Mouse (Mus musculus): Measurements from ENCODE around the gene Dlec1.

Gene Dlec1

DNA sequence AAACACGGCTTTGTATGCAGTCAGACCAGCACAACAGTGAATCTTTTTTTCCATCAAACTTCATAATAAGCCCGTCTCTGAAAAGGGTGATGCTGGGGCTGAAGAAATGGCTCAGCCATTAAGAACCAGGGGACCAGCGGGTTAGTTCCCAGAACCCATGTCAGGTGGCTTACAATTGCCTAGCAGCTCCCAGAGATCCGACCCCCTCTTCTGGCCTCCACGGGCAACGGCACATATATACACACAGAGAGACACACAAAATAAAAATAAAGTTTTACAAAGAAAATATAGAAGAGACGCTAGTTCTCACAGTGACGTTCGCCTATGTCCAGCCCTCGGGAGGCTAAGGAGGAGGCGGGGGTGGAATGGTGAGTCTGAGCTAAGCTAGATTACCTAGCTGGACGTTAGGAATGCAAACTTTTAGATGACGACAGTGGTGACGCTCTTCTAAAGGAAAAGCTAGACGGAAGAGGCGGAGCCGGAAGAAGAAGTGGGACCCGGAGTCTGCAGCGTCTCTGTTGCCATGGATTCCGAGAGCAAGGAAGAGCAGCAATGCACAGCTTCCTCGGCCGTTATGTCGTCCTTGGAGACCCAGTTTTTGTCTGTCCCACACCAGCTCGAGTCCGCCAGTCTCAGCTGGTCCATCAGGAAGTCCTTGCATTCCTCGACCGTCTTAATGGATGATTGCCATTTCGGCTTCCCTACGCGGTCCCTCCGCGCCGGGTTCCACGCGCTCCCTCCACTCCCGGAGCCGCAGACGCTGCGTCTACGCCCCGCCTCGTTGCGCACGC is at the start of gene Dlec1:
Dlec1 (plus strand) TSS at position 487 of the 791 bp plus-strand sequence.
- peak; percentile 86 for DNase-seq (ENCODE audit: low read depth, low spot score)

DNA sequence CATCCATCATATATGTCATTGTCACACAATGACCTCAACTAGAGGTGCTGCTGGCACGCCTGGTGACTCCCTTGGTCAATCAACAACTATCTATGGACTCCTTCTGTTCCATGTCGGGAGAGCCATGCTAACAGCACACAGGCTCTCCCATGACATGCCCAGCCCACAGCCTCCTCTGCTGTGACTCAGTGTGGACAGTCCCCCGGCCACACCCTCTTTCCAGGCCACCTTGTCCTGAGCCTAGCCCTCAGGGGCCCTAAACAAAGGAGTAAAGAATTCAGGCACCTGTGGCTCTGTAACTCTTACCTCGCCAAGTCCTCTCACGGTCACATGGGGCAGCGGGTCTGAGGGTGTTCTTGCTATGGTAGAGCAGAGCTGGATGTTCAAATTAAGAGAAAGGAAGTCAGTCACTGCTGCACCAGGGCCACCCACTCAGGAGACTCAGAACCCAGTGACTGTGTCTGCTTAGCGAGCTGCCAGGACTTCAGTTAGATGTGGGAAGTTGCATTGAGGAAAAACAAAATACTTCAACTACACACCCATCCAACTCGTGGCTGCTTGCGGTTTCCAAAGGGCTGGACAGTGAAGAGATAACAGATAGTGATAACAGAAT is 48.2 kb upstream of the Dlec1 start:
- DNase-seq (ENCODE audit: low read depth, low spot score): no peak

DNA sequence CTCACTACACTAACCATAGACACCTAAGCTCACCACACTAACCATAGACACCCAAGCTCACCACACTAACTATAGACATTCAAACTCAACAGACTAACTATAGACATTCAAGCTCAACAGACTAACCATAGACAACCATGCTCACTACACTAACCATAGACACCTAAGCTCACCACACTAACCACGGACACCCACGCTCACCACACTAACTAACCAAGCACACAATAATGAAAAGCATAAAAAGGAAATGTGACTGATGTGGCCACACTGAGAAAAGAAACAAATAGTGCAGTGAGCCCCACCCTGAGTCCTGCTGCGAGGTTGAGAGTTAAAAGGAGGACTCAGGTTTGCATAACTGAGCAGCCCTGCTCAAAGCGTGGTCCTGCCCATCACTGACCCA is 46.9 kb upstream of the Dlec1 start:
- peak; percentile 51 for DNase-seq (ENCODE audit: low read depth, low spot score)

DNA sequence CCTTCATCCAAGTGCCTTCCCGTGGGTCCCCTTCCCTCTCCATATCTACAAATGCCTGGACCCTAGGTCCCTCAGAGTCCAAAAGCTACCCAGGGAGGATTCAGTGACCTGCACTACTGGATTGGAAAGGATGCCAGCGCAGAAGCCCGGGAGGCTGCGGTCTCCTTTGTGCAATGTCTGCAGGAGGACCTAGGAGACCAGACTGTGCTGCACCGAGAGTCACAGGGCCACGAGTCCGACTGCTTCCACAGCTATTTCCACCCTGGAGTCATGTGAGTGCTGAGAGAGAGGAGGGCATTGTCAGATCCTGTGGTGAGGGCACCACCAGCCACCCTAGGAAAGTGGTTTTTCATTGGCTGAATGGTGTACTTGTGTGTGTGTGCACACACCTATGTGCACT is 44.0 kb upstream of the Dlec1 start:
- DNase-seq (ENCODE audit: low read depth, low spot score): no peak

DNA sequence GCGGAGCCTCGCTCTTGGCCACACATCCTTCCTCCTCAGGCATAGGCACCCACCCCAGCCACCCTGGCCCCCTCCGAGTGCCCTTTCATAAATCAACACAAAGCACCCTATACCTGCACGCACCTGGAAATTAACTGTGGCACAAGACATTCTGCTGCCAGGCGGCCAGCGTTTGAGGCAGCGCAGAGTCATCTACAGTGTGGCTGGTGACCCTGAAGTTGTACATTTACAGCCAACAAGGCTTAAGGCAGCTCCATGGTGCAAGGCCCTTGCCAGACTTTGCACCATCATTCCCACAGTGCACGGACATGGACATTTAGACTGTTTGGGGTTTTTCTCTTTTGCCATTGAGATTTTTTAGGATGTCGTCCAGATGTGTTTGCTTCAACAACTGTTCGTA is 41.6 kb upstream of the Dlec1 start:
- DNase-seq (ENCODE audit: low read depth, low spot score): no peak

DNA sequence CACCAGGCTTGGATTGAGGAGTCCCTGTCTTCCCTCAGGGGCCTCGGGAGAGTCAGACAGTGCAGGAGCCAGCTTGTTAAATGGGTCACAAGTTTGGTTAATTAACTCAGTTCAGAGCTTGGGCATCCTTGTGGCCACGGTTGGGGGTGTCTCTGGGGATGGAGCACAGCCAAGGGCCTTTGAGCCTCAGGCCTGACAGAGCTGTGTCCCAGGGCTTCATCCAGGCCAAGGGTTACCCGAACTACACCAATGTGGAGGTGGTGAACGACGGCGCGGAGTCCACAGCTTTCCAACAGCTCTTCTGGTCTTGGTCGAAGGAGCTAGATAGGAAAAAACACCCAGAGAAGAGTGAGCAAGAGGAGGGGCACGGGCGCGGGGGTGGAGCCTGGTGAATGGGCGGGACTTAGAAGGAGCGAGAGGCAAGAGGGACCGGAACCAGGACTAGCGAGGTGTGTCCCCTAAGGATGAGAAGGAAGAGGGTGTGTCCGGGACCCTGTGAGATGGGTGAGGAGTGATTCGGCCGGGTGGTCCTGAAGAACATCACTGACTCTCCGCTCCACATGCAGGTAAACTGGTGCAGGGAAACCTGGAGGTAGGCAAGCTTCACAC is 39.1 kb upstream of the Dlec1 start:
- DNase-seq (ENCODE audit: low read depth, low spot score): peak; percentile 30

DNA sequence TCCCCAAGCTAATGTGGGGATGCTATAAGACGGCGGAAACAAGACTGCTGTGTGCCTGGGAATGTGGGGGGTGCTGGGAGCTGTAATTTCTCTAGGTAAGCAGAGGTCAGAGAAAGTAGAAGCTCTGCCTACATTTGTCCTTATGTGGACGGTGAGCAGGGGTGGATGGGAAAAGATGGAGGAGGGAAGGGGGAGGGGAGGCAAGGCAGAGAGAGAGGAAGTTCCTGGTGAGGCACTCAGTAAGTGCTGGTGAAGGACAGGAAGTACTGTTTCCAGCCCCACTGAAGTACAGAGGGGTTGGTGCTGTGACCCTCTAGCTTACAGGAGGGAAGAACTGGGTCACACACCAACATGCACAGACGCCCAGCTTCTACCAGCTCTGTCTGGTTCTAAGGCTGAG is 38.0 kb upstream of the Dlec1 start:
- DNase-seq (ENCODE audit: low read depth, low spot score): no peak

DNA sequence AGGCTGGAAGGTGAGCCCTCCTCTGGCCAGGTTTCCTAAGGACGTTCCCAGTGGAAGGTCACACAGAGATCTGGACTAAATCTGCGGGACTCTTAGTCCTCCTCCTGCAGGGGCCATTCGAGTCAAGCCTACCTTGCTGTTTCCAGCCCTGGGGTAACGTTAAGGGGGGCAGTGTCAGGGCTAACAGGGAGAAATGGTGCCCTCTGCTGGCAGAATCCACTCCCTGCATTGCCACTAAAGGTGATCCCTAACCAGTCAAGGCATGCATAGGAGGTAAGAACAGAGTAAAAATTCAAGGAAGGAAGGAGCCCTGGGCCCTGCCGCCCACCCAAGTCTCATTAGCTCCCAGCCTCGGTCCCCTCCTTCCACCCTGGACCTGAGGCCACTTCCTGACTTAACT is 34.7 kb upstream of the Dlec1 start:
- DNase-seq (ENCODE audit: low read depth, low spot score): peak; percentile 54

DNA sequence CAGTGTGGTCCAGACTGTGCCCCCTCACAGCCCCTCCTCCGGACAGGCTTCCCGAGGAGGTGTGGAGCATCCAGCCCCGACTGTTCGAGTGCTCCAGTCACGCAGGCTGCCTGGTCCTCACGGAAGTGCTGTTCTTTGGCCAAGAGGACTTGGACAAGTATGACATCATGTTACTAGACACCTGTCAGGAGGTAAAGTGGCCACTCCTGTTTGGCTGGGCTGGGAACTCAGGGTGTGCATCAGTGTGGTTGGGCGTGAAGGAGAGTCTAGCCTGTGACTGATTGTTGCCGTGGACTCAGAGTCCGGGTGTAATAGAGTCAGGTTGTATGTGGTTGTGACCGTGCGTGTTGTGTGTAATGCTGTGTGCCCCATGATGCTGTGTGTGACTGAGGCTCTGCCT is 34.0 kb upstream of the Dlec1 start:
- no peak for DNase-seq (ENCODE audit: low read depth, low spot score)

DNA sequence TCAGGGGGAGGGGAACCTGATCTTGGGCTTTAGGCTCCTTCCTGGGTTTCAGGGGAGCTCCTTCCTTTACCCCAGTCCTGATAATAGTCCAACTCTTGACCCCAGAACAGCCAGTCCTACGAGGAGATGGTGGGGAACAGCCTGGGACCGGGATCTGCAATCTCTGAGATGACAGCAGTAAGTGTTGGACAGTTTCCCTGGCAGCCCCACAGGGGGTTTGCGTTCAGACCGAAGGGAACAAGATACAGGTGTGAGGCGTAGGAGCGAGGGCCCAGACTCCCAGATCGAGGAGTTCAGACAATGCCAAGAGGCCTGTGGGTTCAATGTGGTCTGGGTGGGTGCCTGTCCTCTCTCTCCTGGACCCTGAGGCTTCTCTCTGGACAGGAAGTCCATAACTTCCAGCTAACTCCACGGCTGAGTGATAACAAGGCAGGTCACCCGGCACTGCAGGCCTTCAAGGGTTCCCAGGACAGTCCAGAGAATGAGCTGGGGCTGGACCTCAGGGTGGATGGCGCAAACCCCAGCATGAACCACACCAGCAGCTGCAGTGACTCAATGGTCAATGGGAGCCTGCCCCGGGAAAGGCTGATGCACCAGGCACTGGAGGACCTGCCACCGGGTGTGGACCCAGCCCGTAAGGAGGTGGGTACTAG is 32.0 kb upstream of the Dlec1 start:
- no peak for DNase-seq (ENCODE audit: low read depth, low spot score)

DNA sequence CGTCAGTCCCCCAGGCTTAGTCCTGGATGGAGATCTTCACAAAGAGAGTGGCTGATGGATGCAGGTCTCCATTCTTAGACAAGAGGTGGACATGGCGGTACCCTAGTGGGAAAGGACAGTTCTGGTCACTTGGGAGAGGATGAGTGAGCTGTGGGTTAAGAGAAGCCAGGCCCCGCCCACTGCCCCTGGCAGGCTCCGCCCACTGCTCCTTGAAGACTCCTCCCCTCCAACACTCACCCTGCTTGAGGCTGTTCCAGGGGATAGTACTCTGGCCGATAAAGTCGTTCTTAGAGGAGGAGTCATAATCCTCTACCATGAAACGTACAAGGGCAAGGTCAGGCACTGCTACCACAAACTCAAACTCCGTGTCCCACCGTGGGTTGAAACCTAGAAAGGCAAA is 30.5 kb upstream of the Dlec1 start:
- no peak for DNase-seq (ENCODE audit: low read depth, low spot score)

DNA sequence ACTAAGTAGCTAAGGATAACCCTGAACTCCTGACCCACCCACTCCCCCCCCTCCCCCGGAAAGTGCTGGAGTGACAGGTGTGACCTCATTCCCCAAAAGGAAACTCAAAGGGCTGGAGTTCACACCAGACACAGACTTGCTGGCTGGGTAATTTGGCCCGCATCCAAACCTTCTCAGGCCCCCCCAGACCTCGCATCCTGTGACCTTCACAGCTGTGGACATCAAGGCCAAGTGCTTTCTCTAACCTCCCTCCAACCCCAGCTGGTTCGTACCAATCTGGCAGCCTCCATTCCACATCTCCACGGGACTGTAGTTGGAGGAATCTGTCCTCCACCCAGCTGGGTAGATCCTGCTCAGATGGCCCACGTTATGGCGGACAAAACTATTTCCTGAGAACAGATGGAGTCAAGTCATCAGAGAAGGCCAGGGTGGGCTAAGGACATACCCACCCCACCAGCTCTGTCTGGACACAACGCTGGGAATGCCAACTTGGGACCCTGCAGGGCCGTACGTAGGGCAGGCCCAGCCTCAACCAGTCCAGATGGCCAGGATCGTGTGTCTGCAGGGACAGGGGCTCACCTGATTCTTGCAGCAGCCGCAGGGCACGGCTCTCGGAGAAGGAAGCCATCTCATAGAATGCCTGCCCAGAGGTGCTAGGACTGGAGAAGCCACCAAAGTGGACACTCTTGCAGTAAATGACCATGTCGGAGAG is 28.9 kb upstream of the Dlec1 start:
- no peak for DNase-seq (ENCODE audit: low read depth, low spot score)

DNA sequence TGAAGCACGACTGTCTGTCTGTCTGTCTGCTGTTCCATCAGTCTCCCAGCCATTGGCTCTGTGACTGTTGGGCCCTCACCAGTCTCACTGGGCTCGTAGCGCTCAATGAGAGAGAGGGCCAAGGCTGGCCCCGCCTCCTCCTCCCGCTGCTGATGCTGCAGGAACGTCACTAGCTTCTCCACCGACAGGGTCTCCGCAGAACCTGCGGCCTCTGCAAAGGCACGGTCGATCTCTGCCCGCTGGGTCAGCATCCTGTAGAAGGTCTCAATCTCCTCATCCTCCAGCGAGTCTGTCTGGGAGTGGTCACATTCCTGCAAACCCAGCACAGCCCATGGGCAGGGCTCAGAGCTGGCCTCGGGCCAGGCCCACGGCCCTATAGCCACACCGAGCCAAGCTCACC is 26.6 kb upstream of the Dlec1 start:
- no peak for DNase-seq (ENCODE audit: low read depth, low spot score)

DNA sequence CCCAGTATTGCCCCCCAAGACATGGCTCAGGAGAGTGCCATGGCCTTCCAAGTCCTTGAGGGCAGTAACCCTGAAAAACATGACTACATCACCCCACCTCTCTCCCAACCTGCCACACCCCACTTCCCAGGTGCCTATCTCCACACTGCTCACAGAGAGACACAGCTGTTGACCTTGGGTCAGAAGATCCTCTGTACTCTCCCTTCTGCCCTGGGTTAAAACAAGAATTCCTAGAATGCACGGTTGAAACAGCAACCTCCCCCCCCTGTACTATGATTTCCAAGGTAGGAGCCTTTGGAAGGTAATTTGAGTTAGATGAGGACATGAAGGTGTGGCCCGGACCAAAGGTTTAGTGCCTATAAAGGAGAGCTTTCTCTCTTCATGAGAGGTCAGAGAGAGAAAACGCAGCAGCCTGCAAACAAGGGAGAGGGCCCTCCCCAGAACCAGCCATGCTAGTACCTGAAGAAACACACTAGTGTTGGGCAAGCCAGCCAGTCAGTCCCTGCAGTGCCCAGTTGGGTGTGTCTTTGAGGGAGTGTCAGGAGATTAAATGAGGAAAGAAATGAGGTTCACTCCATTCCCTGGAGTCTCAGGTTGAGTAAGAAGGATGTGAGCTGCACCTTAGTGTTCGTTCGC is 22.1 kb upstream of the Dlec1 start:
- no peak for DNase-seq (ENCODE audit: low read depth, low spot score)

DNA sequence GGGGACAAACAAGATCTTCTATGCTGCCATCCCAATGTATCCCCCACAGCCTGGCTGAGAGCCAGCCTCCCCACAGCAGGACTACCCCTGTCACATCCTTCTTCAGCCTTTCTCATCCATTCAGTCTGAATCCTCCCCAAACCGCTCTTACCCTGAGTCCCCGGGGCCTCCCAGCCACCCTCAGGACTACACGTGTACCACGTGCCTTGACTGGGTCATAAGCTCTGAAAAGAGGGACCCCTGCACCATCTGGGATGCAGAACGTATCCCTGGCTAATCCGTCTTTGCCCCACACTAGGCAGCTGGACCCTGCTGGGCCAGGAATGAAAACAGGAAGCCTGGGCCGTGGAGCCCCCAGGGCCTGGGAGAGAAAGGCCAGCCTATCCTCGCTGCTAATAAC is 20.2 kb upstream of the Dlec1 start:
- DNase-seq (ENCODE audit: low read depth, low spot score): no peak

DNA sequence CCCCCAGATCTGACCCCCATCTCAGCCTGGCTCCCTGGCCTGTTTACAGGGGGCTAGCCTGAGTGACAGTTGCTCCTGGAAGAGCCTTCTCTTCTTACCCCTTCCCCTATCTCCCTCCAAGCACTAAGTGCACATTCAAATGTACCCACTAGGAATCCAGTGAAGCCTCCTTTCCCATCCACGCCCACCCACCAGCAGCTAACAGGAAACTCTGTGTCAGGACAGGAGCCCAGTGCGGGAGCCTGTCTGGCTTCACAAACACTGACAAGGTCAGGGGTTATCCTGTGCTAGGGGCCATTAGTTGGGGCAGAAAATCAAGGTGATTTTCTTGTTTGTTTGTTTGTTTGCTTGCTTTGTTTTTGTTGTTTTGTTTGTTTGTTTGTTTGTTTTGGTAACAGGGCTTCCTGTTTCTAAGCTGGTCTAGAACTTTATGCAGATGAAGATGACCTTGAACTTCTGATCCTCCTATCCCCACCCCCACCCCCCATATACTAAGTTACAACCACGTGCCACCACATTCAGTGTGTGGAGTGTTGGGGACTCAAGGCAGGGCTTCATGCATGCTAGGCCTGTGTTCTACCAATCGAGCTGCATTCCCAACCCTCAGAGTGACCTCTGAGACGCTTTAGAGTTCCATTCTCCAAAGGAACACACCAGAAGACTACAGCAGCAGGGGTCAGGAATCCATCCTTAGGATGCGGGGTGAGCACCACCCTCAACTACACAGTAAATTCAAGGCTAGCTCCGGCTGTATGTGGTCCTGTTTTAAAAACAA is 19.4 kb upstream of the Dlec1 start:
- DNase-seq (ENCODE audit: low read depth, low spot score): no peak

DNA sequence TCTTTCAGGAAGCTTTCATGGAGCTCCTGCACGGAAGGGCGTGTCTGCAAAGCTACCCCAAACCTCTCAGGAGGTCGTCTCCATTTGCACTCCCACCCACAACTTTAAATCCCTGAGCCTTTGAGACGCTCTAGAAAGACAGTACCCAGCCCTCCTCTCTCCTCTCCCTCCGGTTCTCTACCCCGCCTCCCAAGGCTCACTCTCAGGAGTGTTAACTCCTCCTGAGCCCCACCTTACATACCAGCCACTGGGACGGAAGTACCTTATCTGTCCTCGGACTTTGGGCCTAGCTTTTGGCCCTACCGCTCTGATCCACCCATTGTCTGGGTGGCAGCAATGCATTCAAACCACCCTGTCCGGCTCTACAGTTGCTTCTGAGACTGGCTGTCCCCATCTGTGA is 18.3 kb upstream of the Dlec1 start:
- no peak for DNase-seq (ENCODE audit: low read depth, low spot score)

DNA sequence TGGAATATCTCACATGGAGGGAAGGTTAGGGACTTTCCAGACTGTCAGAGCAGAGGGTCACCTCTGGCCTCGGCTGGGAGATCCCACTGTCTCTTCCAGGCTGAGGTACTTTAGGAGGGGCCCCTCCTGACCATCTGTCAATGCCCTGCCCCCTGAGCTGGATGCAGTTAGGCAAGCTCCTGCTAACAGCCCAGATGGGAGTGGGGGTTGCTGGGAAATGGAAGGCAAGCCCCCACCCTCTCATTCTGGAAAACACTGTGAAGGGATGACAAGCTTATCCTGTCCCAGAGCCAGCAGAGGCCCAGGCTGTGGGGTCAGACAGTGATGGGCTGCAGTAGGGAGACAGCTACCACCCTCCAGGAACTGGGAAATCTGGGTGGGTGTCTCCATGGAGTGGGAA is 15.8 kb upstream of the Dlec1 start:
- no peak for DNase-seq (ENCODE audit: low read depth, low spot score)

DNA sequence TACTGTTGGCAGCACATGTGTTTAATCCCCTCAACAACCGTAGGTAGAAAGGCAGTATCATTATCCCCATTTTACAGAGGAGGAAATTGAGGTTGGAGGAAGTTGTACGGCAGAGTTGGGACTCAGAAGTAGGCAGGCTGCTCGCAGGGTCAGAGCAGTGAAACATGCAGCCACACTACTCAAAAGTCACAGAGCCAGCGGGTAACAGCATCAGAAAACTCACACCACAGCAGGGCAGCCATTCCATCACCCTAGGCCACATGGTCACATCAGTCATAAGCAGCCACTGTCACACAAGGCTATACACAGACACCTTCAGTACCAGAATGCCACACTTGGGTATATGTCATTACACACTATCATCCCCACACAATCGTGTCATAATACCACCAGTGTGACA is 15.0 kb upstream of the Dlec1 start:
- no peak for DNase-seq (ENCODE audit: low read depth, low spot score)

DNA sequence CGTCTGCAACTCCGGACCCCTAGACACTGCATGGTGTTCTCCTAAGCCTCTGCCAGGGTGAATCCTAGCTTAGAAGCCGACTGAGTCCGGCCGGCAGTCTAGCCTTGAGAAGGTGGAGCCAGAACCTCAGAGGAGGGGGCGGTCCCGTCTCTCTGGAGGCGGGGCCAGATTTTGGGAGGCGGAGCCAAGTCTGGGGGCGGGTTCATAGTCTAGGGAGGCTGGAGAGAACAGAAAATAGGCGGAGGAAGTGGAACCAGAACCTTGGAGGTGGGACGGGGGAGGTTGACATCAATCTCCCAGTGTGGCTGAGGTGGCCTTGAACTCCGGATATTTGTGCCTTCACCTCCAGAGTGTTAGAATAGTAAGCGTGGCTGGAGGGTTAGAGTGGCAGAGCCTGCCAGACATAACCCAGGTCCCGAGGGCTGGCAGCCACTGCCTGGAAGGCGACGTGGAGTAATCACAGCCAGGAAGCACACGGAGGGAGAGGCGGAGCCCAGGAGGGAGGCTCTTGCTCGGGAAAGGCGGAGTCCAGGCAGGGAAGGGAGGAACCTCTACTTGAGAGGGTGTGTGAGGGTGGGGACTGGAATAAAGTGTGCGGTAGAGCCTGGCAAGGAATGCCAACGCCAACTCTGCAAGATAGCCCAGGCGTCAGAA is 14.0 kb upstream of the Dlec1 start:
- DNase-seq (ENCODE audit: low read depth, low spot score): peak; percentile 75

All from CD4-positive helper T cell, adult 2 months (primary cell).